Mouse (Mus musculus): ENCODE results near the gene Pou2f1. TPM values are rescaled to one million over a fixed set of nuclear protein-coding genes. Genes with fewer than 3 reads are reported as not detected.
"Not testable (repeated sequence)": the region's sequence is repeated elsewhere in the genome, so short reads cannot be mapped to it uniquely, and the experiment has no call there.

The Pou2f1 gene
- total and polyA plus RNA-seq, 2 experiments = 3.6 to 5.8 TPM

- Histone ChIP-seq H3K27me3 (ENCODE audit: control insufficient read depth, insufficient read depth, low read length) (no peaks in the 10 kb centered on the region), H3K4me3 (ENCODE audit: insufficient read depth, low read depth, low read length) (no peak overlapping the region), H3K27ac (replicated peaks; ENCODE audit: insufficient read depth, low read depth, low read length) (peak overlapping the region; percentile 95), H3K4me1 (ENCODE audit: control insufficient read depth, insufficient read depth, low read length) (peaks cover 11% of the 10 kb centered on the region), H3K9ac (ENCODE audit: low read depth, low read length) (0 out of 2 replicates have a peak overlapping the region, but pooled peaks have one; percentile 99), H3K36me3 (ENCODE audit: control insufficient read depth, insufficient read depth, low read length) (no peaks in the 10 kb centered on the region), H3K79me2 (ENCODE audit: control insufficient read depth, insufficient read depth, low read length) (peaks cover 14% of the 10 kb centered on the region; the same call in 1 of the 2 replicates)
- 24% methylated on average over 7 of the region's 7 CpGs for WGBS
- TF ChIP-seq CTCF (IDR thresholded peaks at IDR 0.05; ENCODE audit: low read depth, low read length) (no peak), POLR2A (IDR thresholded peaks at IDR 0.05; ENCODE audit: extremely low read depth, insufficient read depth, low read length) (no peak)
- peak; percentile 28 for DNase-seq (ENCODE audit: extremely low read depth, low read depth, low spot score)
Measured at GRCm38 (mm10) chr1:166000601-166001120, 1.8 kb downstream of the Pou2f1 start.

GRCm38 (mm10) chr1:165999709-166000108 lies 2.8 kb downstream of the Pou2f1 start:
- Histone ChIP-seq H3K9ac (ENCODE audit: low read depth, low read length) (no peak overlapping the region), H3K4me3 (ENCODE audit: insufficient read depth, low read depth, low read length) (no peak overlapping the region), H3K4me1 (ENCODE audit: control insufficient read depth, insufficient read depth, low read length) (peaks cover 11% of the 10 kb centered on the region), H3K36me3 (ENCODE audit: control insufficient read depth, insufficient read depth, low read length) (no peaks in the 10 kb centered on the region), H3K27ac (replicated peaks; ENCODE audit: insufficient read depth, low read depth, low read length) (no peak overlapping the region), H3K79me2 (ENCODE audit: control insufficient read depth, insufficient read depth, low read length) (peaks cover 14% of the 10 kb centered on the region; the same call in 1 of the 2 replicates), H3K27me3 (ENCODE audit: control insufficient read depth, insufficient read depth, low read length) (no peaks in the 10 kb centered on the region)
- WGBS = 35% methylated on average over 1 of the region's 1 CpGs
- TF ChIP-seq CTCF (IDR thresholded peaks at IDR 0.05; ENCODE audit: low read depth, low read length) (no peak), POLR2A (IDR thresholded peaks at IDR 0.05; ENCODE audit: extremely low read depth, insufficient read depth, low read length) (no peak)
- DNase-seq (ENCODE audit: extremely low read depth, low read depth, low spot score) = peak; percentile 51

GRCm38 (mm10) chr1:165995661-165996055 lies 6.8 kb downstream of the Pou2f1 start:
- Histone ChIP-seq H3K79me2 (ENCODE audit: control insufficient read depth, insufficient read depth, low read length) (peaks cover 20% of the 10 kb centered on the region; the same call in 1 of the 2 replicates), H3K9ac (ENCODE audit: low read depth, low read length) (no peak overlapping the region), H3K27ac (replicated peaks; ENCODE audit: insufficient read depth, low read depth, low read length) (no peak overlapping the region), H3K27me3 (ENCODE audit: control insufficient read depth, insufficient read depth, low read length) (no peaks in the 10 kb centered on the region), H3K4me1 (ENCODE audit: control insufficient read depth, insufficient read depth, low read length) (peaks cover 6% of the 10 kb centered on the region), H3K4me3 (ENCODE audit: insufficient read depth, low read depth, low read length) (no peak overlapping the region), H3K36me3 (ENCODE audit: control insufficient read depth, insufficient read depth, low read length) (no peaks in the 10 kb centered on the region)
- TF ChIP-seq CTCF (IDR thresholded peaks at IDR 0.05; ENCODE audit: low read depth, low read length) (no peak), POLR2A (IDR thresholded peaks at IDR 0.05; ENCODE audit: extremely low read depth, insufficient read depth, low read length) (no peak)
- DNase-seq (ENCODE audit: extremely low read depth, low read depth, low spot score) = no peak
- 95% methylated on average over 7 of the region's 7 CpGs for WGBS

GRCm38 (mm10) chr1:165995011-165995660 lies 7.3 kb downstream of the Pou2f1 start:
- not testable (repeated sequence) for H3K9ac ChIP-seq (ENCODE audit: low read depth, low read length)
- WGBS = 88% methylated on average over 7 of the region's 7 CpGs

GRCm38 (mm10) chr1:165994279-165994678 lies 8.2 kb downstream of the Pou2f1 start:
- TF ChIP-seq POLR2A (IDR thresholded peaks at IDR 0.05; ENCODE audit: extremely low read depth, insufficient read depth, low read length) = no peak
- TF ChIP-seq CTCF (IDR thresholded peaks at IDR 0.05; ENCODE audit: low read depth, low read length) = no peak
- WGBS = 75% methylated on average over 1 of the region's 1 CpGs
- peaks cover 2% of the 10 kb centered on the region; the same call in 1 of the 2 replicates for H3K4me1 ChIP-seq (ENCODE audit: control insufficient read depth, insufficient read depth, low read length)

More at GRCm38 (mm10) chr1:165995011-165995660, 7.3 kb downstream of the Pou2f1 start:
- DNase-seq (ENCODE audit: extremely low read depth, low read depth, low spot score); H3K36me3 ChIP-seq (ENCODE audit: control insufficient read depth, insufficient read depth, low read length); H3K4me3 ChIP-seq (ENCODE audit: insufficient read depth, low read depth, low read length); H3K4me1 ChIP-seq (ENCODE audit: control insufficient read depth, insufficient read depth, low read length); H3K27ac ChIP-seq (replicated peaks; ENCODE audit: insufficient read depth, low read depth, low read length); H3K27me3 ChIP-seq (ENCODE audit: control insufficient read depth, insufficient read depth, low read length): not testable (repeated sequence)
- H3K79me2 ChIP-seq (ENCODE audit: control insufficient read depth, insufficient read depth, low read length) = peaks cover 20% of the 10 kb centered on the region; the same call in 1 of the 2 replicates

More at GRCm38 (mm10) chr1:165994279-165994678, 8.2 kb downstream of the Pou2f1 start:
- no peaks in the 10 kb centered on the region for H3K36me3 ChIP-seq (ENCODE audit: control insufficient read depth, insufficient read depth, low read length)
- no peak overlapping the region for H3K4me3 ChIP-seq (ENCODE audit: insufficient read depth, low read depth, low read length)
- no peak overlapping the region for H3K9ac ChIP-seq (ENCODE audit: low read depth, low read length)
- H3K27me3 ChIP-seq (ENCODE audit: control insufficient read depth, insufficient read depth, low read length) = no peaks in the 10 kb centered on the region
- H3K79me2 ChIP-seq (ENCODE audit: control insufficient read depth, insufficient read depth, low read length) = peaks cover 23% of the 10 kb centered on the region; the same call in 1 of the 2 replicates
- H3K27ac ChIP-seq (replicated peaks; ENCODE audit: insufficient read depth, low read depth, low read length) = no peak overlapping the region
- DNase-seq (ENCODE audit: extremely low read depth, low read depth, low spot score) = no peak

Data from liver, adult 2 months (tissue).